Mouse (Mus musculus): ENCODE data around the gene Urb1.

- no peak for TF ChIP-seq CTCF (conservative IDR thresholded peaks at IDR 0.05; ENCODE audit: insufficient read depth, insufficient read length, low read depth, low read length)
- no peak for TF ChIP-seq POLR2A (IDR thresholded peaks at IDR 0.05; ENCODE audit: low read depth, low read length)
Observed at GRCm38 (mm10) chr16:90724051-90724450, 86.2 kb downstream of the Urb1 start.

Data from kidney, adult 2 months (tissue).